ENCODE assay signal across 25 mouse cellular contexts in the genomic region with DNA sequence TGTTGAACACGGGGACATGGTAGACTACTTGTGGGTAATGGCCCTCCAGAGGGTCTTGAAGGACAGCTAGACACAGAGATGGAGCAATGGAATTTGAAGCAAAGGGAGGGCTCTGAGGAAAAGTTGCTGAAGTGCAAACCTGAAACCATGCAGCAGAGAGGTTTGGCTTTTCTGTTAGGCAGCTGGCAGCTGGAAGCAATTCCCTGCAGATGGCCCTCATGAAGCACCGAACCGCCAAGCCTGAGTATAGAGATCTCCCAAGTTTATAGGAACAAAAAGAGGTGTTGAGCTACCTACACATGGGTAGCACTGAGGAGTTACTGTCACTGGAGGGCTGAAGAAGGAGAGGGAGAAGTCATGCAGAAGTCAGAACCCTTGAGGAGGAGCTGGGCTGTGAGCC. TPM values are rescaled to one million over a fixed set of nuclear protein-coding genes. Genes with fewer than 3 reads are reported as not detected.
"Had no signal": no experiment of that assay in that cellular context is flagged by ENCODE, and none has a peak within 500 bp of the region (broad histone marks: within the 10 kb centered on the region; RNA-seq: fewer than 3 reads in every experiment).

No protein-coding gene starts in this region.

- H3K9ac ChIP-seq: heart, embryonic 13.5 days; heart, embryonic 15.5 days; hindbrain, embryonic 13.5 days; hindbrain, embryonic 15.5 days; intestine, embryonic 15.5 days; limb, embryonic 13.5 days; liver, embryonic 13.5 days; liver, embryonic 15.5 days; liver, postnatal 0 days had no signal

- ATAC-seq: hindbrain, postnatal 0 days; liver, postnatal 0 days had no signal

- DNase-seq: gastrocnemius, postnatal 14 days; gastrocnemius, postnatal 36 days; heart, adult 2 months; heart, postnatal 14 days; heart, postnatal 36 days; kidney, adult 18-20 months; kidney, adult 8-10 months; kidney, postnatal 10 days; kidney, postnatal 25 days; kidney, postnatal 4 days; left cerebral cortex, postnatal 4 days; liver; liver, embryonic 13.5 days; liver, postnatal 0 days had no signal

- H3K27me3 ChIP-seq: heart, embryonic 13.5 days; heart, embryonic 15.5 days; hindbrain, embryonic 13.5 days; hindbrain, embryonic 15.5 days; intestine, embryonic 15.5 days; limb, embryonic 13.5 days; liver, embryonic 13.5 days; liver, embryonic 15.5 days had no signal

- H3K27ac ChIP-seq: heart, adult 2 months; heart, embryonic 13.5 days; heart, embryonic 15.5 days; hindbrain, embryonic 13.5 days; hindbrain, embryonic 15.5 days; hindbrain, postnatal 0 days; intestine, embryonic 15.5 days; layer of hippocampus, adult 2 months; limb, embryonic 13.5 days; liver, embryonic 13.5 days; liver, embryonic 15.5 days had no signal

- H3K36me3 ChIP-seq: heart, embryonic 13.5 days; heart, embryonic 15.5 days; hindbrain, embryonic 13.5 days; hindbrain, embryonic 15.5 days; limb, embryonic 13.5 days; liver, embryonic 13.5 days; liver, embryonic 15.5 days had no signal

- H3K4me2 ChIP-seq: heart, embryonic 11.5 days; heart, embryonic 13.5 days; heart, embryonic 15.5 days; hindbrain, embryonic 13.5 days; hindbrain, embryonic 15.5 days; intestine, embryonic 15.5 days; limb, embryonic 13.5 days; liver, embryonic 11.5 days; liver, embryonic 13.5 days; liver, embryonic 15.5 days had no signal

- H3K4me1 ChIP-seq: heart, embryonic 13.5 days; heart, embryonic 15.5 days; hindbrain, embryonic 13.5 days; hindbrain, embryonic 15.5 days; intestine, embryonic 15.5 days; liver, embryonic 13.5 days; liver, embryonic 15.5 days had no signal

- H3K4me3 ChIP-seq: heart, adult 2 months; heart, embryonic 13.5 days; heart, embryonic 15.5 days; hindbrain, embryonic 13.5 days; hindbrain, embryonic 15.5 days; intestine, embryonic 15.5 days; layer of hippocampus, adult 2 months; limb, embryonic 13.5 days; liver, embryonic 13.5 days; liver, embryonic 15.5 days had no signal

- H3K9me3 ChIP-seq: intestine, embryonic 15.5 days; liver, embryonic 13.5 days; liver, embryonic 15.5 days had no signal

RNA-seq across cellular contexts. Expression of a gene that starts 13.3 kb away (rescaled TPM):
- total RNA-seq: gastrocnemius, postnatal 36 days; heart, adult 2 months; heart, postnatal 36 days had no signal
- polyA plus RNA-seq: heart, adult 2 months had no signal
